Mouse (Mus musculus): ENCODE data around the gene Atp5s. TPM values are rescaled to one million over a fixed set of nuclear protein-coding genes. Genes with fewer than 3 reads are reported as not detected.
A peak's percentile ranks its signal among the peaks of the same experiment; 100 is the strongest.

Gene Atp5s
- polyA plus RNA-seq, 1 experiment from 2014 or later, result 20.6 TPM

GRCm38 (mm10) chr12:69758221-69759185, 33.8 kb downstream of the Atp5s start:
- 6% methylated on average over 19 of the region's 22 CpGs for WGBS
- H3K4me2 ChIP-seq (replicated peaks; ENCODE audit: low read depth), result peak overlapping the region; percentile 59
- TF ChIP-seq EP300 (optimal IDR thresholded peaks at IDR 0.05) (no peak), CTCF (IDR thresholded peaks at IDR 0.05; ENCODE audit: low read depth) (no peak)
- H3K4me1 ChIP-seq (replicated peaks; ENCODE audit: control insufficient read depth, insufficient read depth), result no peaks in the 10 kb centered on the region
- peak overlapping the region; percentile 27 for H3K4me3 ChIP-seq (ENCODE audit: low read depth, low read length)
- ATAC-seq (ENCODE audit: low FRiP score, low TSS enrichment) (peak; percentile 62; the same call in 1 of the 2 replicates), DNase-seq (ENCODE audit: low spot score) (peak; percentile 38)
- no peaks in the 10 kb centered on the region for H3K9me3 ChIP-seq (ENCODE audit: control insufficient read depth, low read length)
- peak overlapping the region; percentile 78 for H3K27ac ChIP-seq (replicated peaks)
- H3K9ac ChIP-seq (ENCODE audit: low read length), result peak overlapping the region; percentile 54; the same call in 1 of the 2 replicates
- H3K36me3 ChIP-seq (ENCODE audit: control insufficient read depth, insufficient read depth, low read length), result no peaks in the 10 kb centered on the region
- no peaks in the 10 kb centered on the region for H3K27me3 ChIP-seq (ENCODE audit: control insufficient read depth, insufficient read depth, low read length)

GRCm38 (mm10) chr12:69759267-69759885, 34.6 kb downstream of the Atp5s start:
- H3K4me3 ChIP-seq (ENCODE audit: low read depth, low read length), result no peak overlapping the region
- ATAC-seq (ENCODE audit: low FRiP score, low TSS enrichment), result no peak
- TF ChIP-seq CTCF (IDR thresholded peaks at IDR 0.05; ENCODE audit: low read depth), result no peak

DNA sequence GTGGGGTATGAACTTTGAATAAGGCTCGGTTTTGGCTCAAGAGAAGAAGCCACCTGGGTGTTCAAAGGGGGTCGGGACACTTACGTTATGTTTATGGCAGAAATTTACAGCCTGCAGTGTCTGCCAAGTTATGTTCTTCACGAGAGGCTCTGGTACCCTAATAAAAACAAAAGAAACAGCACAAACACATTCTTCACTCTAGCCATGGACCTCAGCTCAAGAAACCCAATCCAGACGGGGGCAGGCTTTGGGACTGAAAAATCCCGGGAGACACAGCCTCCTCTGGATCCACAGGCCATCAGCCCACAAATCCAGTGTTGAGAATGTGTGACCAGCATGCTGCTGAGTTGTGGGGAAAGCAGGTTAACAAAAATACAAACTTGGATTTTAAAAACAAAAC, 35.3 kb downstream of the Atp5s start:
- Histone ChIP-seq H3K4me2 (replicated peaks; ENCODE audit: low read depth) (no peak overlapping the region), H3K9me3 (ENCODE audit: control insufficient read depth, low read length) (no peaks in the 10 kb centered on the region), H3K27me3 (ENCODE audit: control insufficient read depth, insufficient read depth, low read length) (no peaks in the 10 kb centered on the region), H3K4me1 (replicated peaks; ENCODE audit: control insufficient read depth, insufficient read depth) (no peaks in the 10 kb centered on the region), H3K36me3 (ENCODE audit: control insufficient read depth, insufficient read depth, low read length) (no peaks in the 10 kb centered on the region), H3K9ac (ENCODE audit: low read length) (no peak overlapping the region), H3K4me3 (ENCODE audit: low read depth, low read length) (no peak overlapping the region), H3K27ac (replicated peaks) (no peak overlapping the region)
- no peak for DNase-seq (ENCODE audit: low spot score)
- TF ChIP-seq CTCF (IDR thresholded peaks at IDR 0.05; ENCODE audit: low read depth) (no peak; the same call in 1 of the 2 replicates), EP300 (optimal IDR thresholded peaks at IDR 0.05) (no peak)
- 54% methylated on average over 6 of the region's 6 CpGs for WGBS
- no peak for ATAC-seq (ENCODE audit: low FRiP score, low TSS enrichment)

More at GRCm38 (mm10) chr12:69759267-69759885, 34.6 kb downstream of the Atp5s start:
- no peak for DNase-seq (ENCODE audit: low spot score)
- H3K27ac ChIP-seq (replicated peaks), result peak overlapping the region; percentile 69; the same call in 1 of the 2 replicates
- WGBS, result 30% methylated on average over 7 of the region's 7 CpGs
- H3K4me1 ChIP-seq (replicated peaks; ENCODE audit: control insufficient read depth, insufficient read depth), result no peaks in the 10 kb centered on the region
- H3K36me3 ChIP-seq (ENCODE audit: control insufficient read depth, insufficient read depth, low read length), result no peaks in the 10 kb centered on the region
- 0 out of 2 replicates have a peak overlapping the region, but pooled peaks have one; percentile 8 for H3K9ac ChIP-seq (ENCODE audit: low read length)
- no peaks in the 10 kb centered on the region for H3K27me3 ChIP-seq (ENCODE audit: control insufficient read depth, insufficient read depth, low read length)
- no peak overlapping the region; the same call in 1 of the 2 replicates for H3K4me2 ChIP-seq (replicated peaks; ENCODE audit: low read depth)
- no peaks in the 10 kb centered on the region for H3K9me3 ChIP-seq (ENCODE audit: control insufficient read depth, low read length)

DNA sequence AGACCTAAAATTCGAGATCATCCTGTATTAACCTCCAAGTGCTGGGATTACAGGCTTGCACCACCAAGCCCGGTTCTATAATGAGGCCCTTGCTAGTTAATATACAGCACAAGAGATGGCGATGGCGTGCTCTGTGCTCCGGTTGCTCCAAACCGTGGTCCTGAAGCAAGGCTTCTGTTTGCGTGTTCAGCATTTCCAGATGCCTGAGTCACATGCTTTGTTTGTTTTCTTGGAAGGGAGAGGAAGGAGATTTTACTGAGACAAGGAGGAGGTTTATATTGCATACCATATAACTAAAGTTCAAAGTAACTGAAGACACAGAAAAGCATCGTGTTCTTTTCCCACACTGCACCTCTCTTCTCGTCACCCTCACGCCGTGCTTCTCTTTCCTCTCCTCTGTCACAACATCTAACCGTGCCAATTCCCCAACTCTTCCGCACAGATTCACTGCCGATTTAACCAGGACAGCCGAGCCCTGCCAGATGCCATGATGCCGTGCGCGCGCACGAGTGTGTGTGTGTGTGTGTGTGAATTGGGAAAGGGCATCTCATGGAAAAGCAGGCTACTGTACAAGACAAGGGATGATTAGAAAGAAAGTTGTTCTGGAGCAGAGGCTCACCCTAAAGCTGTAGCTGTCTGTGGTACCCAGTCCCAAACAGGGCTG, 36.1 kb downstream of the Atp5s start:
- no peaks in the 10 kb centered on the region for H3K27me3 ChIP-seq (ENCODE audit: control insufficient read depth, insufficient read depth, low read length)
- no peak overlapping the region for H3K27ac ChIP-seq (replicated peaks)
- ATAC-seq (ENCODE audit: low FRiP score, low TSS enrichment), result no peak
- no peaks in the 10 kb centered on the region for H3K4me1 ChIP-seq (replicated peaks; ENCODE audit: control insufficient read depth, insufficient read depth)
- no peak overlapping the region for H3K4me3 ChIP-seq (ENCODE audit: low read depth, low read length)
- no peak overlapping the region for H3K4me2 ChIP-seq (replicated peaks; ENCODE audit: low read depth)
- no peak for DNase-seq (ENCODE audit: low spot score)
- no peaks in the 10 kb centered on the region for H3K9me3 ChIP-seq (ENCODE audit: control insufficient read depth, low read length)
- TF ChIP-seq CTCF (IDR thresholded peaks at IDR 0.05; ENCODE audit: low read depth) (no peak), EP300 (optimal IDR thresholded peaks at IDR 0.05) (no peak)
- no peak overlapping the region for H3K9ac ChIP-seq (ENCODE audit: low read length)
- no peaks in the 10 kb centered on the region for H3K36me3 ChIP-seq (ENCODE audit: control insufficient read depth, insufficient read depth, low read length)
- WGBS, result 78% methylated on average over 20 of the region's 20 CpGs

GRCm38 (mm10) chr12:69761603-69762002, 36.9 kb downstream of the Atp5s start:
- Histone ChIP-seq H3K9me3 (ENCODE audit: control insufficient read depth, low read length) (no peaks in the 10 kb centered on the region), H3K27me3 (ENCODE audit: control insufficient read depth, insufficient read depth, low read length) (no peaks in the 10 kb centered on the region), H3K9ac (ENCODE audit: low read length) (no peak overlapping the region), H3K36me3 (ENCODE audit: control insufficient read depth, insufficient read depth, low read length) (no peaks in the 10 kb centered on the region), H3K4me1 (replicated peaks; ENCODE audit: control insufficient read depth, insufficient read depth) (no peaks in the 10 kb centered on the region), H3K4me2 (replicated peaks; ENCODE audit: low read depth) (no peak overlapping the region), H3K27ac (replicated peaks) (no peak overlapping the region), H3K4me3 (ENCODE audit: low read depth, low read length) (no peak overlapping the region)
- no peak for DNase-seq (ENCODE audit: low spot score)
- WGBS, result 70% methylated on average over 2 of the region's 2 CpGs
- TF ChIP-seq EP300 (optimal IDR thresholded peaks at IDR 0.05) (no peak), CTCF (IDR thresholded peaks at IDR 0.05; ENCODE audit: low read depth) (no peak)
- ATAC-seq (ENCODE audit: low FRiP score, low TSS enrichment), result no peak
